Mouse (Mus musculus) neural tube, embryonic 15.5 days (tissue): ENCODE measurements at regions not wholly inside any gene's neighbourhood (a gene's known extent, or its start where the extent isn't known, plus 50 kb on each side); places are given as distances from the start of the nearest gene placed in this dataset.

Experiments used
- ATAC-seq: fragments of 200-750 bp; cut with Nextera tagmentation; 2 replicates; pipeline ENCODE4 v1.8.0; 2017; ENCODE audit warnings: mild to moderate bottlenecking, moderate TSS enrichment, moderate library complexity; ENCODE audit not compliant: low FRiP score
- H3K27ac ChIP-seq: fragments of 300-500 bp; sonication (generic); replicated peaks from 2 replicates; pipeline ENCODE4 v1.5.1; 2015; ENCODE audit warnings: mild to moderate bottlenecking, inconsistent platforms
- H3K27me3 ChIP-seq: fragments of 300-500 bp; sonication (generic); replicated peaks from 2 replicates; pipeline ENCODE4 v1.6.1; 2015; ENCODE audit warnings: inconsistent platforms
- H3K36me3 ChIP-seq: fragments of 300-500 bp; sonication (generic); 2 replicates; pipeline ENCODE4 v1.6.1; 2015; ENCODE audit warnings: inconsistent platforms
- H3K4me1 ChIP-seq: fragments of 300-500 bp; sonication (generic); 2 replicates; pipeline ENCODE4 v1.6.1; 2015; ENCODE audit warnings: inconsistent platforms
- H3K4me2 ChIP-seq: fragments of 300-500 bp; sonication (generic); 2 replicates; pipeline ENCODE4 v1.6.1; 2015; ENCODE audit warnings: inconsistent platforms, mild to moderate bottlenecking, moderate library complexity
- H3K4me3 ChIP-seq: fragments of 300-500 bp; sonication (generic); replicated peaks from 2 replicates; pipeline ENCODE4 v1.5.1; 2015; ENCODE audit warnings: mild to moderate bottlenecking, inconsistent platforms
- H3K9ac ChIP-seq: fragments of 300-500 bp; sonication (generic); replicated peaks from 2 replicates; pipeline ENCODE4 v1.6.1; 2015; ENCODE audit warnings: mild to moderate bottlenecking, inconsistent platforms
- H3K9me3 ChIP-seq: fragments of 300-500 bp; sonication (generic); replicated peaks from 2 replicates; pipeline ENCODE4 v1.6.1; 2016; ENCODE audit warnings: inconsistent platforms
- WGBS: fragments of 180-500 bp; shearing (Covaris S2); methylation state at CpG from one replicate; pipeline ENCODE4 v1.1.7; 2015; ENCODE audit warnings: mixed read lengths; 5-methylcytosine and 5-hydroxymethylcytosine counted together

- no peak overlapping the region for H3K9ac ChIP-seq
- H3K36me3 ChIP-seq: no peaks in the 10 kb centered on the region
- H3K4me1 ChIP-seq: peaks cover 23% of the 10 kb centered on the region
- H3K27ac ChIP-seq: no peak overlapping the region
- H3K4me2 ChIP-seq: no peak overlapping the region
- 84% methylated on average over 2 of the region's 2 CpGs for WGBS
- no peaks in the 10 kb centered on the region for H3K9me3 ChIP-seq
- ATAC-seq: no peak
- no peak overlapping the region for H3K4me3 ChIP-seq
- no peaks in the 10 kb centered on the region for H3K27me3 ChIP-seq
These were observed 78.9 kb upstream of the Stt3b start for GRCm38 (mm10) chr9:115389082-115389481.

- H3K27me3 ChIP-seq: no peaks in the 10 kb centered on the region
- peak overlapping the region; percentile 20; the same call in 1 of the 2 replicates for H3K4me2 ChIP-seq
- no peaks in the 10 kb centered on the region for H3K36me3 ChIP-seq
- no peaks in the 10 kb centered on the region for H3K9me3 ChIP-seq
- peaks cover 19% of the 10 kb centered on the region for H3K4me1 ChIP-seq
- no peak overlapping the region for H3K9ac ChIP-seq
- H3K4me3 ChIP-seq: no peak overlapping the region
- peak; percentile 45; the same call in 1 of the 2 replicates for ATAC-seq
- 20% methylated on average over 11 of the region's 11 CpGs for WGBS
- H3K27ac ChIP-seq: peak overlapping the region; percentile 64
These were observed 80.7 kb upstream of the Stt3b start for GRCm38 (mm10) chr9:115390880-115391281.

GRCm38 (mm10) chr9:115395511-115395910, 85.3 kb upstream of the Stt3b start:
- peaks cover 16% of the 10 kb centered on the region for H3K4me1 ChIP-seq
- H3K4me2 ChIP-seq: no peak overlapping the region
- no peak overlapping the region for H3K4me3 ChIP-seq
- no peaks in the 10 kb centered on the region for H3K27me3 ChIP-seq
- no peak overlapping the region for H3K27ac ChIP-seq
- no peak overlapping the region for H3K9ac ChIP-seq
- H3K9me3 ChIP-seq: no peaks in the 10 kb centered on the region
- ATAC-seq: no peak
- H3K36me3 ChIP-seq: no peaks in the 10 kb centered on the region
- 94% methylated on average over 8 of the region's 8 CpGs for WGBS

- 96% methylated on average over 6 of the region's 6 CpGs for WGBS
- no peaks in the 10 kb centered on the region for H3K36me3 ChIP-seq
- no peak for ATAC-seq
- no peak overlapping the region for H3K9ac ChIP-seq
- H3K9me3 ChIP-seq: no peaks in the 10 kb centered on the region
- no peak overlapping the region for H3K27ac ChIP-seq
- H3K4me1 ChIP-seq: peaks cover 4% of the 10 kb centered on the region; the same call in 1 of the 2 replicates
- H3K4me3 ChIP-seq: no peak overlapping the region
- no peak overlapping the region for H3K4me2 ChIP-seq
- H3K27me3 ChIP-seq: no peaks in the 10 kb centered on the region
These were observed 90.2 kb upstream of the Stt3b start for GRCm38 (mm10) chr9:115400461-115400860.

DNA sequence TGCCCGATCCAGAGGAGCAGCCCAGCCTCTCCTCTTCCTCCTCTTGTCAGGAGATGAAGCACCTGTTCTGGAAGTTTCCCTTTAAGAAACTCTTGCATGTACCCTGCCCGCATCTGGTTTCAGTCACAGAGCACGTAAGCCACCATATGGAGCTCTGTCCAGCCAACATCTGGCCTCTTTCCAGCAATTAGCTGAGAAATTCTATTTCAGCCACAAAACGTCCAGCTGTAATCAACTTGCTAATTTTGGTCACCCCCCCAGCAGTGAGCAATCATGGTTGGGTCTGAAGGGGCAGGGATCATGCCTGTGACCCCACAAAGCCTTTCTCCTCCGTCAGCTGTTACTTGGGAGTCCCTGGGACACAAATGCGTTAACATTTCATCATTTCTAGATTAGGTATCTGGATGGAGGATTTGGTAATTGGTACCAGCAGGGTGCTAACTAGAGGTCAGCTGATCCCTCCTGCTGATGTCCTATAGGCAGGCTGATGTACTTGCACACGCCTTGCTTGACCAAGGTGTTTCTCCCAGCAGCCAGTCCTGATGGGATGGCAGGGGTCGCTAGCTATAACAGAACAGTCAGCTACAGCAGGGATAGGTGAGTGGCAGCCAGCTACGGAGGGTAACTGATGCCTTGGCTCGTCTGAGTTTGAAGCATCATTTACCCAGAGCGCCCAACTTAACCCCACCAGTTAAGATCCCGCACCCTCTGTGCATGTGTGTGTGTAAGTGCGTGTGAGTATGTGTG, 91.4 kb upstream of the Stt3b start:
- Histone ChIP-seq H3K4me2 (no peak overlapping the region), H3K4me3 (no peak overlapping the region), H3K9ac (no peak overlapping the region), H3K27ac (no peak overlapping the region), H3K27me3 (no peaks in the 10 kb centered on the region), H3K36me3 (no peaks in the 10 kb centered on the region), H3K9me3 (no peaks in the 10 kb centered on the region), H3K4me1 (peaks cover 4% of the 10 kb centered on the region; the same call in 1 of the 2 replicates)
- WGBS: 74% methylated on average over 13 of the region's 13 CpGs
- no peak for ATAC-seq

DNA sequence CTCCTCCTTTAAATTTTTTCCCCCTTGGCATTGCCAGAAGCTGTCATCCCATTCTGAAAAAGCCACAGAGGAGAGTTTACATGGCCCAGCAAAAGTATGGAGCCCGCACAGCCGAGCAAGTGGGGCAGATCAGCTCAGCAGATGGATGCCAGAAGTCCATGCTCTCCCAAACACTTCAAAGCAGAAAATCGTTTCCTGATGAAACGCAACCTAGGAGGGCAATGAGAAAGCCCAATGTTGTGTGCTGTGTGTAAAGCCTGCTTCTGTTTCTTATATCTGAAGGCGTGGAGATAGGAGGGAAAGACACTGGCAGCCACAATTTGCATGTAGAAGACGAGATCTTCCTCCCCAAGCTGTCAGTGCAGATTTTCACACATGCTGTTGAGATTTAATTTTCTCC, 92.4 kb upstream of the Stt3b start:
- H3K9me3 ChIP-seq: no peaks in the 10 kb centered on the region
- peaks cover 4% of the 10 kb centered on the region; the same call in 1 of the 2 replicates for H3K4me1 ChIP-seq
- H3K4me2 ChIP-seq: no peak overlapping the region
- H3K9ac ChIP-seq: no peak overlapping the region
- no peaks in the 10 kb centered on the region for H3K27me3 ChIP-seq
- no peak overlapping the region for H3K27ac ChIP-seq
- no peak for ATAC-seq
- H3K4me3 ChIP-seq: no peak overlapping the region
- no peaks in the 10 kb centered on the region for H3K36me3 ChIP-seq
- 84% methylated on average over 6 of the region's 6 CpGs for WGBS

DNA sequence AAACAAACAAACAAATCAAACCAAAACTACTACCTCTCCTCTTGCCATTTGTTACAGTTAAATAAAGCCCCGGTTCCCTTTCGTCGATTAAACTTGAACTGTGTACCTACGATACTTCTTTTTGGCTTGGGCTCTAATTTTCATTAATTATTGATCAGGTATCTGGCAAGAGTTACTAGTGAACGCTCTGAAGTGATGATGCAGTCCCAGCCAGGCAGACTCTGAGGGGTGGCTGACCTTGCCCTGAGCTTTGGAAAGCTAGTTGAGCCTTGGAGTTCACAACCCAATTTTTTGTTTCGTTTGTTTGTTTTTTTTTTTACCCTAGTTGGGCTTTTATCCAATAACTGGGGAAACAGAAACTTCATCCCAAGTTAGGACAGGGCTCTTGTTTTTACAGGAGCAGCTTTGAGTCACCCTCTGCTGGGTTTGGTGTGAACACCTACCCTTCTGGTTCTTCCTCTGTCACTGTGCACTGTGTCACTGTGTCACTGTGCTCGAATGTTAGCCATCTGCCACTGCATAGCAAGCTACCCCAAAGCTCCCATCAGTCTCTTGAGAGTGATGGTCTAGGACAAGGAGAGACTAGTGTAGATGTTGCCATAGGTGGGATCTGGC, 93.2 kb upstream of the Stt3b start:
- H3K9me3 ChIP-seq: no peaks in the 10 kb centered on the region
- no peak for ATAC-seq
- 81% methylated on average over 7 of the region's 7 CpGs for WGBS
- H3K27me3 ChIP-seq: no peaks in the 10 kb centered on the region
- H3K36me3 ChIP-seq: no peaks in the 10 kb centered on the region
- no peak overlapping the region for H3K9ac ChIP-seq
- no peak overlapping the region for H3K4me3 ChIP-seq
- H3K4me1 ChIP-seq: peaks cover 4% of the 10 kb centered on the region; the same call in 1 of the 2 replicates
- H3K27ac ChIP-seq: no peak overlapping the region
- H3K4me2 ChIP-seq: no peak overlapping the region

- Histone ChIP-seq H3K4me3 (no peak overlapping the region), H3K36me3 (no peaks in the 10 kb centered on the region), H3K4me2 (no peak overlapping the region), H3K4me1 (peaks cover 14% of the 10 kb centered on the region), H3K27me3 (no peaks in the 10 kb centered on the region), H3K27ac (no peak overlapping the region), H3K9ac (no peak overlapping the region), H3K9me3 (no peaks in the 10 kb centered on the region)
- no peak for ATAC-seq
- WGBS: 91% methylated on average over 21 of the region's 21 CpGs
These were observed 97.8 kb upstream of the Stt3b start for GRCm38 (mm10) chr9:115407901-115408470.

GRCm38 (mm10) chr9:115408886-115409285, 98.7 kb upstream of the Stt3b start:
- H3K4me3 ChIP-seq: no peak overlapping the region
- no peak overlapping the region for H3K4me2 ChIP-seq
- H3K4me1 ChIP-seq: peaks cover 14% of the 10 kb centered on the region
- ATAC-seq: no peak
- WGBS: 84% methylated on average over 6 of the region's 6 CpGs
- H3K27me3 ChIP-seq: no peaks in the 10 kb centered on the region
- no peaks in the 10 kb centered on the region for H3K9me3 ChIP-seq
- H3K36me3 ChIP-seq: no peaks in the 10 kb centered on the region
- H3K9ac ChIP-seq: no peak overlapping the region
- no peak overlapping the region for H3K27ac ChIP-seq

GRCm38 (mm10) chr9:115414190-115414589, 104.0 kb upstream of the Stt3b start:
- WGBS: 91% methylated on average over 4 of the region's 4 CpGs

DNA sequence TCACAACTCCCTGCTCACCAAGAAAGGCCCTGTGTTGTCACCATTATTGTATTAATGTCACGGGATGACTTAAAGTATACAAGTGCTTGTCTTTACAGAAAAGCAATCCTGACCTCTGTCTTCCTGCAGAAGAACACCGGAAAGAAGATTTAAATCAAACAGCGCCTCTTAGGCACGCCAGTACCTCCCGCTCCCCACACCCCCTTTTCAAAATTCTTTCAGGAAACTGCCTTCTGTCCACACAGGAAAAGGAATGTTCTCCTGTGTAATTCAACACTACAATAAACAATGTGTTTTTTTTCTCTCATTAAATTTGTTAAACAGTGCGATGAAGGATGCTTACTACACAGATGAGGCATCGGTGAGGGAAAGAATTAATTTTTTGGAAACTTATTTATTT, 112.6 kb upstream of the Stt3b start:
- H3K9ac ChIP-seq: no peak overlapping the region
- H3K4me3 ChIP-seq: no peak overlapping the region
- H3K4me1 ChIP-seq: 0 out of 2 replicates have a peak, but pooled peaks cover 2% of the 10 kb centered on the region
- 84% methylated on average over 7 of the region's 7 CpGs for WGBS
- no peaks in the 10 kb centered on the region for H3K36me3 ChIP-seq
- no peak for ATAC-seq
- no peak overlapping the region for H3K4me2 ChIP-seq
- no peaks in the 10 kb centered on the region; the same call in 1 of the 2 replicates for H3K9me3 ChIP-seq
- H3K27me3 ChIP-seq: no peaks in the 10 kb centered on the region
- no peak overlapping the region for H3K27ac ChIP-seq

More at GRCm38 (mm10) chr9:115414190-115414589, 104.0 kb upstream of the Stt3b start:
- Histone ChIP-seq H3K27me3 (no peaks in the 10 kb centered on the region), H3K4me1 (peaks cover 14% of the 10 kb centered on the region), H3K27ac (no peak overlapping the region), H3K9me3 (no peaks in the 10 kb centered on the region), H3K36me3 (no peaks in the 10 kb centered on the region), H3K4me3 (no peak overlapping the region), H3K4me2 (no peak overlapping the region), H3K9ac (no peak overlapping the region)
- ATAC-seq: no peak

DNA sequence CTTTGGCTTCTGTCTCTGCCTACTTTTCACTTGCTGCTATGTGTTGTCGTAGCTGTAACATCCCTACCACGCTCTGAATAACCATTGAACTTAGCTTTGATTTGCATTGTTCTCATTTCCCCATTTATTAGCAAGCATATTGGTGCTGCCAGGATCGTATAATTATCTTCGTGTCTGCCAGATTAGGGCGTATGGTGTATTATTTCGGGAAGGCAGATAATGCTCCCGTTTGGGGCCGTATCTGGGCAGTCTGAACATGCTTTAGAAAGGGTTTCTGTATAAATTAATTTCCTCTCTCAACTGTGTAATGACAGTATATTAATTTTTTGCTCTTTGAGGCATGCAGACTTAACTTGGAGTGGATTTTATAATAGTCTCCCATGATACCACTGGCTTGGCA, 116.5 kb upstream of the Stt3b start:
- H3K27ac ChIP-seq: no peak overlapping the region
- WGBS: 55% methylated on average over 8 of the region's 8 CpGs

More for the DNA sequence above, 116.5 kb upstream of the Stt3b start:
- no peak overlapping the region for H3K4me2 ChIP-seq
- H3K27me3 ChIP-seq: no peaks in the 10 kb centered on the region
- no peaks in the 10 kb centered on the region for H3K9me3 ChIP-seq
- ATAC-seq: no peak; the same call in 1 of the 2 replicates
- 0 out of 2 replicates have a peak, but pooled peaks cover 2% of the 10 kb centered on the region for H3K4me1 ChIP-seq
- H3K36me3 ChIP-seq: no peaks in the 10 kb centered on the region
- H3K4me3 ChIP-seq: no peak overlapping the region
- H3K9ac ChIP-seq: no peak overlapping the region
